Mouse (Mus musculus): Measurements from ENCODE around the gene Gpr18.

DNA sequence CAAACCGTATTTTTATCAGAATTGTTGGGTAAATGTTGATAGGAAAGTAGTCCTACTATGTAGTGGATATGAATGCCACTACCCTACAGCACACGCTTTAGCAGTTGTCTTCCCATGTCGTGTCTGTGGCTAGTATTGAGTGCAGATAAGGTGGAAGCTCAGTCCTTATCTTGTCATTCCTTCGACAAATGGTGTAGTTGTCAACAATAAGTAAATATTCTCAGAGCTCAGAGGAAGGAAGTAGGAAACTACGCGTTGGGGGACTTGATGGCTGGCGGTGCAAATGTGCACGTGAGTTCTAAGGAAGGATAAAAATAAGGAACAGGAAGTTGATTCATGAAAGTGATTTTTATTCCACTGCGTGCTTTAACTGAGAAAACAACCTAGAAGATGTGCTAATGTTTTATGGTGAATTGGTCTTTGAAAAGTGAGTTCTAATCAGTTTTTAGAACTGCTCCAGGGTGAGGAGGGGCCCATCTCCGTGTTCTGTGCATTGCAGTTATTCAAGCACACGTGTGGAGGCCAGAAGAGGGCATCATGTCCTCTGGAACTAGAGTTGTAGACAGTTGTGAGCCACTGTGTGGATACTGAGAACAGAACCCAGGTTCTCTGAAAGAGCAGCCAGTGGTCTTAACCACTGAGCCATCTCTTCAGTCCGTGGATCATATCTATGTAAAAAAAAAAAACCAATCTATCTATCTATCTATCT is 13.8 kb upstream of the Gpr18 start:
- no peak for TF ChIP-seq CTCF (IDR thresholded peaks at IDR 0.05; ENCODE audit: control insufficient read depth, insufficient read depth, insufficient replicate concordance, low read depth, low read length)
- TF ChIP-seq POLR2A (IDR thresholded peaks at IDR 0.05; ENCODE audit: control insufficient read depth, low read depth, low read length) = no peak

All from testis, adult 2 months (tissue).